Mouse (Mus musculus) neural tube, embryonic 11.5 days (tissue): ENCODE data around the gene Prkar2b. TPM values are rescaled to one million over a fixed set of nuclear protein-coding genes. Genes with fewer than 3 reads are reported as not detected.

ENCODE experiments used
- ATAC-seq: fragments of 200-750 bp; cut with Nextera tagmentation; 2 replicates; pipeline ENCODE4 v1.8.0; 2017; ENCODE audit warnings: moderate number of reproducible peaks, mild to moderate bottlenecking, moderate TSS enrichment, moderate library complexity; ENCODE audit not compliant: insufficient read depth, low FRiP score, low TSS enrichment
- DNase-seq: peaks from one replicate; pipeline ENCODE4 v3.0.0-alpha.2; 2015; ENCODE audit warnings: low spot score
- H3K27ac ChIP-seq: fragments of 300-500 bp; sonication (generic); 2 replicates; pipeline ENCODE4 v1.5.1; 2014; ENCODE audit warnings: low read depth, mild to moderate bottlenecking, low read length
- H3K27me3 ChIP-seq: fragments of 300-500 bp; sonication (generic); 2 replicates; pipeline ENCODE4 v1.6.1; 2014; ENCODE audit warnings: mild to moderate bottlenecking, low read length, mixed read lengths; ENCODE audit not compliant: control insufficient read depth, insufficient read depth
- H3K36me3 ChIP-seq: fragments of 300-500 bp; sonication (generic); 2 replicates; pipeline ENCODE4 v1.6.1; 2014; ENCODE audit warnings: mild to moderate bottlenecking, low read length, moderate library complexity, mixed read lengths; ENCODE audit not compliant: control insufficient read depth, insufficient read depth
- H3K4me1 ChIP-seq: fragments of 300-500 bp; sonication (generic); 2 replicates; pipeline ENCODE4 v1.6.1; 2014; ENCODE audit warnings: low read length, mixed read lengths; ENCODE audit not compliant: control insufficient read depth, insufficient read depth
- H3K4me2 ChIP-seq: fragments of 300-500 bp; sonication (generic); 2 replicates; pipeline ENCODE4 v1.6.1; 2014; ENCODE audit warnings: low read depth, mild to moderate bottlenecking, moderate library complexity
- H3K4me3 ChIP-seq: fragments of 300-500 bp; sonication (generic); 2 replicates; pipeline ENCODE4 v1.5.1; 2014; ENCODE audit warnings: low read depth, low read length
- H3K9ac ChIP-seq: fragments of 300-500 bp; sonication (generic); 2 replicates; pipeline ENCODE4 v1.6.1; 2014; ENCODE audit warnings: mild to moderate bottlenecking, low read length
- H3K9me3 ChIP-seq: fragments of 300-500 bp; sonication (generic); 2 replicates; pipeline ENCODE4 v1.6.1; 2016; ENCODE audit warnings: low read length; ENCODE audit not compliant: control insufficient read depth
- WGBS: fragments of 180-500 bp; shearing (Covaris S2); extraction: QIAGEN DNeasy Blood & Tissue Kit; methylation state at CpG from one replicate; pipeline ENCODE4 v1.1.7; 2014; 5-methylcytosine and 5-hydroxymethylcytosine counted together
- polyA plus RNA-seq: library from polyadenylated mRNA; unstranded; fragments of >200 nt; fragmentation: Nextera tagmentation; extraction: Ambion mirVana; gene quantifications from 2 replicates; pipeline ENCODE4 v1.2.1, GENCODE M21; 2014

The Prkar2b gene
- polyA plus RNA-seq, 1 experiment from 2014 or later = 57.3 TPM

DNA sequence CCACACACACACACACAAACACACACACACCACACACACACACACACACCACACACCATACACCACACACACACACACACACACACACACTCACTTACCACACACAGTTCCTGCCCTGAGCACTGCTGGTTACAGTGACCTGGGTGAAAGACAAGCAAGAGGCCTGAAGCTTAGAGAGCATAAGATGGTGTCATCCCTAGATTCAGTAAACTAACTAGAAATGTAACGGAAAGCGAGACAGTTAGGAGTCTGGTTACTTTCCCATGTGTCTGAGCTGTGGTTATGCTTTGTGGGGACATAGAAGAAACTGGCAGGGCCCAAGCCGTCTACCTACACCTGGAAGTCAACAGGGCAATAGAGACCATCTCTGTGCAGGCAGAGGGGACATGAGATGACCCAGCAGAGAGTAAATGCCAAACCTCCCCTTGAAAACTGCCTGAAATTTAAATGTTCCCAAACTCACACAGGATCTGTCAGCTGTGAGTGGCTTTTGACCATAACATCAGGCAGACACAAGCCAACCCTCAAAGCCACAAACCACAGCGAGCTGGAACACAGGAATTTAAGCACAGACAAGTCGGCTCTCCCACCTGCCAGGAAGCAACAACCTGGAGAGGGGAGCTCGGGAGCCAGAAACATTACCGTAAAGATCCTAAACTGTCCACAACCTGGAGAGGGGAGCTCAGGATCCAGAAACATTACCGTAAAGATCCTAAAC, 51.7 kb downstream of the Prkar2b start:
- Histone ChIP-seq H3K4me1 (no peaks in the 10 kb centered on the region), H3K4me3 (no peak overlapping the region), H3K27ac (no peak overlapping the region), H3K27me3 (no peaks in the 10 kb centered on the region), H3K4me2 (no peak overlapping the region), H3K9ac (no peak overlapping the region), H3K36me3 (no peaks in the 10 kb centered on the region), H3K9me3 (no peaks in the 10 kb centered on the region)
- no peak for ATAC-seq
- DNase-seq = no peak
- 24% methylated on average over 8 of the region's 8 CpGs for WGBS

DNA sequence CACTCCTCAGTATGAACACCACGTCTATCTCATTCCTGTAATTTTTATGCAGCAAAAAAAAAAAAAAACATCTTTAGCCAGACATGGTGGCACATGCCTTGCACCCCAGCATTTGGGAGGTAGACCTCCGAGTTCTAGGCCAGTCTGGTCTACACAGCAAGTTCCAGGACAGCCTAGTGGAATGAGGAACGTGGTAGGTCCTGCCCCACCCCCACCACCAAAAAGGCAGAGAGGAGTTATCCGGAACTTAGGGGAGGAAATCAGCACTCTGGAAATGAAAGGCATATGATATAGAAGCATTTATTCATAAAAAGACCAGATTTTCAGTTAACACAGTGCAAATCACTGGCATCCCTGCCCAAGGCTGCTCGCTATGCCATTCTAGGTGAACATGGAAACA, 52.4 kb downstream of the Prkar2b start:
- Histone ChIP-seq H3K4me2 (no peak overlapping the region), H3K9me3 (no peaks in the 10 kb centered on the region), H3K36me3 (no peaks in the 10 kb centered on the region), H3K4me3 (no peak overlapping the region), H3K27me3 (no peaks in the 10 kb centered on the region), H3K9ac (no peak overlapping the region), H3K4me1 (no peaks in the 10 kb centered on the region), H3K27ac (no peak overlapping the region)
- DNase-seq (no peak), ATAC-seq (no peak)
- 79% methylated on average over 5 of the region's 5 CpGs for WGBS

DNA sequence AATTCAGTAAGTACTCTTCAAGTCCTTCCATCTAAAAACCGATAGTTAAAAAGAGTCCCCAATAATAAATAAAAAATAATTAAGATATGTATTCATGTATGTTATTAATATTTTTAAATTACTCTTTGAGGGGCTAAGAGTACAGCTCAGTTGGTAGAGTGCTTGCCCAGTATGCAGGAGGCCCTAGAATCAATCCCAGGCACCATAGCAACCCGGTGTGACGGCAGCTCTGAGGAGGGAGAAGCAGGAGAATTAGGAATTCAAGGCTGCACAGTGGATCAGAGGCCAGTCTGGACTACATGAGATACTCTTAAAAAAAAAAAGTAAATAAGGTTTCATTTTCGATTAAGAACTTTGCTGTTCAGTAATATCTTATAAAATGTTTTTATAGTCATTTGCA, 53.5 kb downstream of the Prkar2b start:
- no peak for DNase-seq
- Histone ChIP-seq H3K9ac (no peak overlapping the region), H3K4me1 (no peaks in the 10 kb centered on the region), H3K4me3 (no peak overlapping the region), H3K27ac (no peak overlapping the region), H3K27me3 (no peaks in the 10 kb centered on the region), H3K9me3 (no peaks in the 10 kb centered on the region), H3K36me3 (no peaks in the 10 kb centered on the region), H3K4me2 (no peak overlapping the region)
- WGBS = 83% methylated on average over 4 of the region's 4 CpGs
- ATAC-seq = no peak

DNA sequence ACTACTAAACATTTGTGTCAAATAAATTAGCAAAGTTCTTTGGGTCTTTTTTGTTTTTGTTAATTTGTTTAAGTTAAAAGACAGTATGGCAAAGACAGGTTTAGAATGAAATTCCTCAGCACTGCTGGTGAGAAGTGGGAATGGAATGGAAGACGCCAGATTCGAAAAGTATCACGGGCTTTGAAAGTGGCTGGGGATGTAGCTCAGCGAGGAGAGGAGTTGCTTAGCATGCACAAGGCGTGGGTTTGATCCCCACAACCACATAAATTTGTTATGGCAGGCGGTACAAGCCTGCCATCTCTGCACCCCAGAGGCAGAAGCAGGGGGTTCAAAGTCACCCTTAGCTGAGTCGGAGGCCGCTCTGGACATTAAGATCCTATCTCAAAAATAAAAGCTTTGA, 54.1 kb downstream of the Prkar2b start:
- no peak for ATAC-seq
- no peaks in the 10 kb centered on the region for H3K36me3 ChIP-seq
- no peaks in the 10 kb centered on the region for H3K9me3 ChIP-seq
- no peaks in the 10 kb centered on the region for H3K4me1 ChIP-seq
- no peak for DNase-seq
- H3K9ac ChIP-seq = no peak overlapping the region
- WGBS = 94% methylated on average over 8 of the region's 8 CpGs
- H3K4me2 ChIP-seq = no peak overlapping the region
- H3K27me3 ChIP-seq = no peaks in the 10 kb centered on the region
- H3K4me3 ChIP-seq = no peak overlapping the region
- H3K27ac ChIP-seq = no peak overlapping the region

DNA sequence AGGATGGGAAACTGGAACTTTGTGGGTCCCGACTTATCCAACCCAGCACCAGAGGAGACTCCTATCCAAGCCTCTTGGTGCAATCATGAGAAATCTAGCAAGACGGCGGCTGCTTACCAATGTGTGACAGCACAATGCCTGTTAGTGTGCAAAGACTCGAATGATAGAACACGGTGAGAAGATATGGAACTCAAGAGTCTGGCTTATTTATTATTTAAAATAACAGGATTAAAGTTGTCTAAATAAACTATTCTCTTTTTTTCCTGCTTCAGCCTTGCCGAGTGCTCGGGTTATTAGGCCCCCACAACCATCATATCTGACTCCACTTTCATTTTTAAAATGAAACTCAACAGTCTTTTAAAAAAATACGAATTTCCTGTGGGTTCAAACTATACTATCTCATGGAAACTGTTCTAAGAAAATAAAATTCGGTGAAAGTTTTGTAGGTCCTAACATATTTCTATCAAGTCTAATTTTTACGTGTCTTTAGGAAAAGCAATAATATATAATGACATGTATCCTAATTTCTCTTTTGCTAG, 54.6 kb downstream of the Prkar2b start:
- no peak for DNase-seq
- ATAC-seq = no peak
- 94% methylated on average over 10 of the region's 10 CpGs for WGBS

DNA sequence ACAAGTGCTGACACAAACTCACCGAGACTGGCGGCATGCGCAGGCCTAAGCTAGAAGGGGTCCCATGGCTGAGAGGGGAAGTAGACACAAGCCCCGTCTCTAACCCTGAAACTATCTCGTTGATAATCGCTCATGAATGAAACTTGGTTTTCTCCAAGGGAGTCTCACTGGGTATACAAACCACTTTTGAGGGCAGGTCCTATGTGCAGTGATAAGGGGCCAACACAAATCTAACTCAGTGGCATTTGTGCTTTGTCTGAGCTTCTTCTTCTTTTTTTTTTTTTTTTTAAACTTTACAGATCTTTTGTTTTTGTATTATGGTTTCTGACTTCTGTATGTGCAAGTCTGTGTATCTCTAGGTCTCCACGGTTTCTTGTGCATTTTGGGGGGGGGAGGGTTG, 60.6 kb downstream of the Prkar2b start:
- Histone ChIP-seq H3K4me1 (no peaks in the 10 kb centered on the region), H3K36me3 (no peaks in the 10 kb centered on the region), H3K9me3 (no peaks in the 10 kb centered on the region), H3K9ac (no peak overlapping the region), H3K27ac (no peak overlapping the region), H3K4me3 (no peak overlapping the region), H3K4me2 (no peak overlapping the region), H3K27me3 (no peaks in the 10 kb centered on the region)
- 88% methylated on average over 7 of the region's 7 CpGs for WGBS
- ATAC-seq (no peak), DNase-seq (no peak)

More for the DNA sequence above, 54.6 kb downstream of the Prkar2b start:
- Histone ChIP-seq H3K27ac (no peak overlapping the region), H3K9me3 (no peaks in the 10 kb centered on the region), H3K36me3 (no peaks in the 10 kb centered on the region), H3K4me2 (no peak overlapping the region), H3K4me3 (no peak overlapping the region), H3K27me3 (no peaks in the 10 kb centered on the region), H3K9ac (no peak overlapping the region), H3K4me1 (no peaks in the 10 kb centered on the region)

DNA sequence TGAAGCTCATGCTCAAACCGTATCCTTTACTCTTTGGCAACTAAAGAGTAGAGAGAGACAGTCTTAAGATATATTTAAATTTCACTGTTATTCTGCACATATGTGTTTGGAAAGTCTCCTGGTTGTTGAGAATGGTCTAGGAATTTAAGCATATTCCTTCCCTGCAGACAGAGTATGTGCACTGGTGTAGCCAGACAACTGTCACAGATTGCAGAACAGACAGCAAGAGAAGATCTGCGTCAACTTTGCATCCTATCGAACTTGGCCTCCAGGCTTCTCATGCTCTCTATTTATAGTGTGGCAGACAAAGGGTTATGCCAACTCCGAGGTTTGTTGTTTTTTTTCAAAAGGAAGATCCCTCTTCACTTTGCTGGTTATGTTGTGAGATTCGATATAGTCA, 62.4 kb downstream of the Prkar2b start:
- H3K27me3 ChIP-seq = no peaks in the 10 kb centered on the region
- DNase-seq = no peak
- no peak overlapping the region for H3K4me2 ChIP-seq
- H3K27ac ChIP-seq = no peak overlapping the region
- H3K9ac ChIP-seq = no peak overlapping the region
- ATAC-seq = no peak
- no peak overlapping the region for H3K4me3 ChIP-seq
- no peaks in the 10 kb centered on the region for H3K9me3 ChIP-seq
- H3K36me3 ChIP-seq = no peaks in the 10 kb centered on the region
- 87% methylated on average over 5 of the region's 5 CpGs for WGBS
- no peaks in the 10 kb centered on the region for H3K4me1 ChIP-seq

DNA sequence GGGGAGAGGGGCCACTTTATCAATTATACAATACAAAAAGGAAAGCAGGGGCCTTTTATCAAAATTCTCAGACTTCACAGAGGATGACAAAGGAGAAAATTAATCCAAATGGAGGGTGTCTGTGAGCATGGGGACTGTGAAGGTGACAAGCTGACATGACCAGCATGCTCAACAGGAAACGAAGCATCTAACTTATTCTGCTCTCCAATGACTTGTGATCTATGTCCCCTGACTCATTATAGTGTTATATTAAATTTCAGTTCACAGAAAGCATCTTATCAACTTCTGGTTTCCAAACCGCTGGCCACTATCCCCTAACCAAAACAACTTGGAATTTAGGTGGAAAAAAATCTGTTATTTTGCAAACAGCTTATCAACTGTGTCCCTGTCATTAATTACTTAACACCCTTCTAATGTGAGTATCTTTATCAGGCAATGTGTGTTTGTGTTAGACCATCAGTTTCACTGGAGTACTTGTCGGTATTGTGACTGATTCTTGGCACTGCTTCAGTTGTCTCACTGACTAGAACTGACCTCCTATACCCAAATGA, 63.7 kb downstream of the Prkar2b start:
- Histone ChIP-seq H3K27me3 (no peaks in the 10 kb centered on the region), H3K4me2 (no peak overlapping the region), H3K4me3 (no peak overlapping the region), H3K9me3 (no peaks in the 10 kb centered on the region), H3K27ac (no peak overlapping the region), H3K9ac (no peak overlapping the region), H3K36me3 (no peaks in the 10 kb centered on the region), H3K4me1 (no peaks in the 10 kb centered on the region)
- WGBS = 91% methylated on average over 3 of the region's 3 CpGs
- ATAC-seq = no peak
- no peak for DNase-seq

DNA sequence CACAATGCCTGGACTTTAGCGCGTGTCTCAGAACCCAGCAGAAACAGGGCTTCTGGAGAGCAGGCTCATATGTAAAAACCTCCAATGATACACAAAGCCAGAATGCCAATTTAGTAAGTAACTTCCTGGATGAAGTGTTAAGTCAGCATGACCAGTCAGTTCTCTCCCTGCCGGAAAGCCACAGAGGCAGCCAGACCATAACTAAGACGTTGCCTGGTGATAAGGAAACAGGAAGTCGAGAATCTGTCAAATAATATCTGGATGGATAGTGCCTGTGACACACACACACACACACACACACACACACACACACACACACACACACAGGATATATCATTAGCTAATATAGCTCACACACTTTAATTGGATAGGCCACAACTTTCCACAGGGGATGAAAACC, 64.2 kb downstream of the Prkar2b start:
- Histone ChIP-seq H3K36me3 (no peaks in the 10 kb centered on the region), H3K4me1 (no peaks in the 10 kb centered on the region), H3K4me2 (no peak overlapping the region), H3K27me3 (no peaks in the 10 kb centered on the region), H3K9me3 (no peaks in the 10 kb centered on the region), H3K27ac (no peak overlapping the region), H3K9ac (no peak overlapping the region), H3K4me3 (no peak overlapping the region)
- DNase-seq (no peak), ATAC-seq (no peak)
- WGBS = 88% methylated on average over 5 of the region's 5 CpGs
